Mouse (Mus musculus) thymus, postnatal 0 days (tissue): ENCODE measurements around the gene Hhipl1. TPM values are rescaled to one million over a fixed set of nuclear protein-coding genes. Genes with fewer than 3 reads are reported as not detected.

Source experiments
- DNase-seq: peaks from one replicate; pipeline ENCODE4 v3.0.0-alpha.2; 2015; ENCODE audit warnings: low spot score
- polyA plus RNA-seq: library from polyadenylated mRNA; unstranded; fragments of >200 nt; fragmentation: Nextera tagmentation; extraction: Ambion mirVana; gene quantifications from 2 replicates; pipeline ENCODE4 v1.2.1, GENCODE M21; 2015

Gene Hhipl1
- polyA plus RNA-seq, 1 experiment from 2014 or later, result 0.05 TPM

- DNase-seq, result no peak
These were observed 49.9 kb downstream of the Hhipl1 start for GRCm38 (mm10) chr12:108355986-108356385.

- peak; percentile 48 for DNase-seq
These were observed 57.7 kb downstream of the Hhipl1 start for GRCm38 (mm10) chr12:108363796-108364195.

- no peak for DNase-seq
These were observed 59.3 kb downstream of the Hhipl1 start for GRCm38 (mm10) chr12:108365340-108365739.

- DNase-seq, result no peak
These were observed 59.8 kb downstream of the Hhipl1 start for GRCm38 (mm10) chr12:108365868-108366267.

- DNase-seq, result no peak
These were observed 61.8 kb downstream of the Hhipl1 start for GRCm38 (mm10) chr12:108367909-108368308.

GRCm38 (mm10) chr12:108368921-108369320 lies 62.9 kb downstream of the Hhipl1 start:
- no peak for DNase-seq

- no peak for DNase-seq
These were observed 64.7 kb downstream of the Hhipl1 start, which contains the start of gene Eml1 for GRCm38 (mm10) chr12:108370596-108371428. Eml1 (plus strand) TSS chr12:108370957.

GRCm38 (mm10) chr12:108371429-108371765 lies 65.3 kb downstream of the Hhipl1 start:
- DNase-seq, result no peak

GRCm38 (mm10) chr12:108372241-108372640 lies 66.2 kb downstream of the Hhipl1 start:
- no peak for DNase-seq

GRCm38 (mm10) chr12:108373611-108374010 lies 67.5 kb downstream of the Hhipl1 start:
- no peak for DNase-seq

GRCm38 (mm10) chr12:108374689-108375088 lies 68.6 kb downstream of the Hhipl1 start:
- no peak for DNase-seq

- DNase-seq, result no peak
These were observed 72.5 kb downstream of the Hhipl1 start for GRCm38 (mm10) chr12:108378379-108379133.

Other genes with a start within 250 kb of the Hhipl1 start
- gene Setd3, start 127.0 kb upstream of the Hhipl1 start, polyA plus RNA-seq, result 82.6 and 83.6 TPM in 2 replicates
- gene Ccnk, start 126.7 kb upstream of the Hhipl1 start, polyA plus RNA-seq, result 4.0 and 4.7 TPM in 2 replicates
- gene Ccdc85c, start 30.8 kb upstream of the Hhipl1 start, polyA plus RNA-seq, result 11.3 and 13.6 TPM in 2 replicates
- 0.36 TPM in 1 of 2 replicates, not detected in the other for gene Cyp46a1, start 28.1 kb downstream of the Hhipl1 start, polyA plus RNA-seq
- gene Eml1, start 64.7 kb downstream of the Hhipl1 start, polyA plus RNA-seq, result 3.7 and 3.9 TPM in 2 replicates
- gene Evl, start 248.4 kb downstream of the Hhipl1 start, polyA plus RNA-seq, result 69.7 and 73.8 TPM in 2 replicates